Mouse (Mus musculus) midbrain, embryonic 14.5 days (tissue): ENCODE results near the gene Bhlhe23. TPM values are rescaled to one million over a fixed set of nuclear protein-coding genes. Genes with fewer than 3 reads are reported as not detected.

Experiments
- ATAC-seq: fragments of 200-750 bp; cut with Nextera tagmentation; 2 replicates; pipeline ENCODE4 v1.8.0; 2017; ENCODE audit warnings: moderate number of reproducible peaks, moderate library complexity; ENCODE audit not compliant: low FRiP score, low TSS enrichment
- DNase-seq: peaks from one replicate; pipeline ENCODE4 v3.0.0-alpha.2; 2015
- H3K27ac ChIP-seq: fragments of 300-500 bp; sonication (generic); replicated peaks from 2 replicates; pipeline ENCODE4 v1.5.1; 2014; ENCODE audit warnings: mild to moderate bottlenecking, low read depth, low read length, moderate library complexity
- H3K27me3 ChIP-seq: fragments of 300-500 bp; sonication (generic); 2 replicates; pipeline ENCODE4 v1.6.1; 2014; ENCODE audit warnings: low read length, control low read depth, mixed read lengths; ENCODE audit not compliant: control insufficient read depth, insufficient read depth
- H3K36me3 ChIP-seq: fragments of 300-500 bp; sonication (generic); 2 replicates; pipeline ENCODE4 v1.6.1; 2014; ENCODE audit warnings: low read length, control low read depth; ENCODE audit not compliant: control insufficient read depth, insufficient read depth
- H3K4me1 ChIP-seq: fragments of 300-500 bp; sonication (generic); 2 replicates; pipeline ENCODE4 v1.6.1; 2014; ENCODE audit warnings: mild to moderate bottlenecking, antibody characterized with exemption, low read length, control low read depth; ENCODE audit not compliant: control insufficient read depth, insufficient read depth
- H3K4me2 ChIP-seq: fragments of 300-500 bp; sonication (generic); 2 replicates; pipeline ENCODE4 v1.6.1; 2014; ENCODE audit warnings: mild to moderate bottlenecking, low read length, moderate library complexity
- H3K4me3 ChIP-seq: fragments of 300-500 bp; sonication (generic); replicated peaks from 2 replicates; pipeline ENCODE4 v1.5.1; 2014; ENCODE audit warnings: low read depth, low read length
- H3K9ac ChIP-seq: fragments of 300-500 bp; sonication (generic); replicated peaks from 2 replicates; pipeline ENCODE4 v1.6.1; 2014; ENCODE audit warnings: mild to moderate bottlenecking, low read length, moderate library complexity
- H3K9me3 ChIP-seq: fragments of 300-500 bp; sonication (generic); 2 replicates; pipeline ENCODE4 v1.6.1; 2016; ENCODE audit warnings: low read length, control low read depth, mixed read lengths; ENCODE audit not compliant: control insufficient read depth
- WGBS: fragments of 180-500 bp; shearing (Covaris S2); extraction: QIAGEN DNeasy Blood & Tissue Kit; methylation state at CpG from one replicate; pipeline ENCODE4 v1.1.7; 2014; 5-methylcytosine and 5-hydroxymethylcytosine counted together
- polyA plus RNA-seq: library from polyadenylated mRNA; unstranded; fragments of >200 nt; fragmentation: Nextera tagmentation; extraction: Ambion mirVana; gene quantifications from 2 replicates; pipeline ENCODE4 v1.2.1, GENCODE M21; 2014

Gene Bhlhe23
- polyA plus RNA-seq, 1 experiment from 2014 or later = 20.1 TPM

DNA sequence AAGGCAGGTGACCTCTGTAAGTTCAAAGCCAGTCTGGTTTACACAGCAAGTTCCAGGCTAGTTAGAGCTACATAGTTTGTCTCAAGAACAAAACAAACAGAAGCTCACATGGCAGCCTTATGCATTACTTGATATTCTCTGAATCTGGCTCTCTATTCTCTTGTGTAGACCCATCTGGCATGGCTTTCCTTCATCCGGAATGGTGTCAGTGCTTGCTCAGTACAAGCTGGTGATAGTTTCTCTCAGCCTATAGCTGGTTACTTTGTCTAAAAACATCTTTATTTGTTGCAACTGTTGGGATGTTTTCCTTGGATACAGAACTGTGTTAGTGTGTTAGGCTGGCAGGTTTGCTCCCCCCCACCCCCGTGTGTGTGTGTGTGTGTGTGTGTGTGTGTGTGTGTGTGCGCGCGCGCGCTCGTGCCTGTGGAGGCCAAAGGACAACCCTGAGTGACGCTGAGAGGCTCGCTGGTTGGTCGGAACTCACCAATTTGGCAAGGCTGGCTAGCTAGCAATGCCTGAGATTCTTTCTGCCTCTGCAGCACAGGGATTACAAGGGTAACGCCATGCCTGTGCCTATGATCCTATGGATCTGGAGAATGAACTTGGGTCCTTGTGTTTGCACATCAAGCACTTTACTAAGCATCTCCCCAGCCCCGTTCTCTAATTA, 11.0 kb upstream of the Bhlhe23 start:
- Histone ChIP-seq H3K27me3 (no peaks in the 10 kb centered on the region), H3K9me3 (no peaks in the 10 kb centered on the region), H3K9ac (no peak overlapping the region), H3K4me1 (peaks cover 14% of the 10 kb centered on the region; the same call in 1 of the 2 replicates), H3K27ac (no peak overlapping the region), H3K36me3 (no peaks in the 10 kb centered on the region), H3K4me2 (no peak overlapping the region), H3K4me3 (no peak overlapping the region)
- WGBS = 75% methylated on average over 13 of the region's 13 CpGs
- DNase-seq (no peak), ATAC-seq (no peak)

DNA sequence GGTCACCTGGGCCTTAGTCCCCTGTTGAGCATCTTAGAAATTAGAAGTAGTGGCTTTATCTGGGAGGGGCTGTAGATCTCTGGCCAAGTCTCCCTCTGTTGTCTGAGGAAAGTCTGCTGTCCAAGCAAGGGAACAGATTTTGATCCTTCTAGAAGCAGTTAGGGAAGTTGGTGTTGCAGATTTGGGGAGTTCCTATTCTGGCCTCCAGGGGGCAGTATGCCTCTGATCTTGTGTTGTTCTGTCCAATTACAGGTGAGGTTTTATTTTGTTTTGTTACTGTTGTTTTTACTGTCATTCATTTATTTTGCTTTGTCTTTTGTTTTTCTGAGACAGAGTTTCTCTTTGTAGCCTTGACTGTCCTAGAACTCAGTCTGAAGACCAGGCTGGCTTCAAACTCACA, 10.0 kb upstream of the Bhlhe23 start:
- no peak overlapping the region for H3K4me2 ChIP-seq
- H3K36me3 ChIP-seq = no peaks in the 10 kb centered on the region
- no peak for ATAC-seq
- peak; percentile 75 for DNase-seq
- H3K9ac ChIP-seq = no peak overlapping the region
- H3K4me1 ChIP-seq = peaks cover 14% of the 10 kb centered on the region; the same call in 1 of the 2 replicates
- H3K27ac ChIP-seq = no peak overlapping the region
- no peaks in the 10 kb centered on the region for H3K9me3 ChIP-seq
- H3K4me3 ChIP-seq = no peak overlapping the region
- no peaks in the 10 kb centered on the region for H3K27me3 ChIP-seq

GRCm38 (mm10) chr2:180780282-180780681, 3.6 kb upstream of the Bhlhe23 start:
- no peaks in the 10 kb centered on the region for H3K4me1 ChIP-seq
- H3K9me3 ChIP-seq = no peaks in the 10 kb centered on the region
- no peaks in the 10 kb centered on the region for H3K36me3 ChIP-seq
- H3K4me3 ChIP-seq = no peak overlapping the region
- ATAC-seq (no peak), DNase-seq (no peak)
- H3K27me3 ChIP-seq = peaks cover 38% of the 10 kb centered on the region
- 8% methylated on average over 2 of the region's 2 CpGs for WGBS
- H3K9ac ChIP-seq = no peak overlapping the region
- no peak overlapping the region for H3K4me2 ChIP-seq
- no peak overlapping the region for H3K27ac ChIP-seq

- no peak overlapping the region for H3K9ac ChIP-seq
- 25% methylated on average over 12 of the region's 12 CpGs for WGBS
- H3K27me3 ChIP-seq = peaks cover 43% of the 10 kb centered on the region
- no peaks in the 10 kb centered on the region for H3K4me1 ChIP-seq
- H3K36me3 ChIP-seq = no peaks in the 10 kb centered on the region
- no peaks in the 10 kb centered on the region for H3K9me3 ChIP-seq
- no peak overlapping the region for H3K4me3 ChIP-seq
- DNase-seq (peak; percentile 92), ATAC-seq (peak; percentile 24; the same call in 1 of the 2 replicates)
- H3K4me2 ChIP-seq = no peak overlapping the region
- H3K27ac ChIP-seq = no peak overlapping the region
Observed at GRCm38 (mm10) chr2:180779226-180780104, 2.8 kb upstream of the Bhlhe23 start.

GRCm38 (mm10) chr2:180775641-180776040, 1.1 kb downstream of the Bhlhe23 start:
- Histone ChIP-seq H3K4me3 (peak overlapping the region; percentile 37), H3K36me3 (no peaks in the 10 kb centered on the region), H3K4me2 (peak overlapping the region; percentile 55), H3K27me3 (peaks cover 68% of the 10 kb centered on the region), H3K27ac (peak overlapping the region; percentile 45; the same call in 1 of the 2 replicates), H3K4me1 (0 out of 2 replicates have a peak, but pooled peaks cover 1% of the 10 kb centered on the region), H3K9me3 (no peaks in the 10 kb centered on the region), H3K9ac (peak overlapping the region; percentile 34; the same call in 1 of the 2 replicates)
- DNase-seq (no peak), ATAC-seq (no peak)
- WGBS = 3% methylated on average over 15 of the region's 15 CpGs

- H3K36me3 ChIP-seq = no peaks in the 10 kb centered on the region
- peak overlapping the region; percentile 37 for H3K4me3 ChIP-seq
- DNase-seq (no peak), ATAC-seq (no peak)
- WGBS = 1% methylated on average over 12 of the region's 12 CpGs
- no peak overlapping the region for H3K9ac ChIP-seq
- H3K27me3 ChIP-seq = peaks cover 68% of the 10 kb centered on the region
- H3K27ac ChIP-seq = no peak overlapping the region
- peak overlapping the region; percentile 55 for H3K4me2 ChIP-seq
- H3K9me3 ChIP-seq = no peaks in the 10 kb centered on the region
- 0 out of 2 replicates have a peak, but pooled peaks cover 3% of the 10 kb centered on the region for H3K4me1 ChIP-seq
Observed at GRCm38 (mm10) chr2:180775223-180775622, 1.5 kb downstream of the Bhlhe23 start.

DNA sequence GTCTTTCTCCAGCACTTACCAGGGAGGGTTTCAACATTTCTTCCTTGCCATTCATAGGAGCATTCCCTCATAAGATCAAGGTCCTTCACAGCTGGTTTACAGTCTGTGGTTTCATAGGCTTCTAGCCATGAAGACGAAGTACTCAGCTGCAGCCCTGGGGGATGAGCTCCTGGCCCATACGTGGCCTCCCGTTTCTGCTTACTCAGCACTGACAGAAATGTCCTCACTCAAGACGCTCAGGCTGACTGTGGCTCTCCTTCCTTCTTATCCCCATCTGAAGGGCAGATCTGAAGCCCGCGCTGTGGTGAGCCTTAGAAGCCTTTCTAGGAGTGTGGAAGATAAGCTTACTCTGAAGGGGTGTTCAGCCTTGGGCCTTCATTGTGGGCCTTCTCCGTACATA, 11.0 kb downstream of the Bhlhe23 start:
- no peak overlapping the region for H3K4me2 ChIP-seq
- H3K9ac ChIP-seq = no peak overlapping the region
- H3K27ac ChIP-seq = no peak overlapping the region; the same call in 1 of the 2 replicates
- H3K36me3 ChIP-seq = no peaks in the 10 kb centered on the region
- DNase-seq (no peak), ATAC-seq (no peak)
- 0 out of 2 replicates have a peak, but pooled peaks cover 5% of the 10 kb centered on the region for H3K4me1 ChIP-seq
- no peaks in the 10 kb centered on the region for H3K27me3 ChIP-seq
- no peaks in the 10 kb centered on the region for H3K9me3 ChIP-seq
- WGBS = 74% methylated on average over 7 of the region's 7 CpGs
- H3K4me3 ChIP-seq = no peak overlapping the region

- Histone ChIP-seq H3K36me3 (no peaks in the 10 kb centered on the region), H3K4me1 (0 out of 2 replicates have a peak, but pooled peaks cover 3% of the 10 kb centered on the region), H3K4me2 (no peak overlapping the region), H3K4me3 (no peak overlapping the region), H3K27me3 (no peaks in the 10 kb centered on the region), H3K27ac (no peak overlapping the region), H3K9me3 (no peaks in the 10 kb centered on the region), H3K9ac (no peak overlapping the region)
- 37% methylated on average over 11 of the region's 11 CpGs for WGBS
- peak; percentile 44 for DNase-seq
- ATAC-seq = no peak; the same call in 1 of the 2 replicates
Observed at GRCm38 (mm10) chr2:180764986-180765385, 11.7 kb downstream of the Bhlhe23 start.
